Mouse (Mus musculus): ENCODE results near the gene Lrrc72. TPM values are rescaled to one million over a fixed set of nuclear protein-coding genes. Genes with fewer than 3 reads are reported as not detected.

Lrrc72 gene
- polyA plus RNA-seq, 1 experiment from 2014 or later = not detected

DNA sequence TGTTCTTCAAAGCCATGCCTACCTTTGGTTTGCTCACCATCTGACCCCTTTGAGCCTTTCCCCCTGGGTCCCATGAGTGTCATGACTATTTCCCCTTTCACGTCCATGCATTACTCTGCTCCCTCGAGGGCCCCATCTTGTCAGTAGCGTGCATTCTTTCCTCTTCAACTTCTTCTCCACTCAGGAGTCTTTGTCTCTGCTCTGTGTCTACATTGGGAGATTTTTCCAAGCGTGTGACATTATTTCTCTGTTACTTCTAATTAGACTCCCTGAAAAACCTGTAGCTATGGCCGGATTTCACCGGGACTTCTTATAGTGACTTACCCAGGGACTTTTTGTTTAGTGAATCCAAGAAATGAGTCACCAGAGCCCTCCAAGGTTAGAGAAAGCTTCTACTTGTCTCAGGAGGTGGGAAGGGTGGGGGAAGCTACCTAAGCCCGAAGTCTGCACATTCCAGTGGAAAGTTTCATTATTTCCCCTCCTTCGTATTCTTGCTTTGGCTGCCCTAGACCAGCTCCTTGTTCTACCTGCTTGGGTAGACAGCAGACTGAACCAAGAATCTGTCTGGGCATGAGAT is 14.6 kb upstream of the Lrrc72 start:
- Histone ChIP-seq H3K27ac (replicated peaks) (no peak overlapping the region), H3K9ac (ENCODE audit: low read length) (no peak overlapping the region), H3K27me3 (ENCODE audit: control insufficient read depth, insufficient read depth, low read length) (no peaks in the 10 kb centered on the region), H3K9me3 (ENCODE audit: control insufficient read depth, low read length) (no peaks in the 10 kb centered on the region), H3K4me2 (replicated peaks; ENCODE audit: low read depth) (no peak overlapping the region), H3K36me3 (ENCODE audit: control insufficient read depth, insufficient read depth, low read length) (no peaks in the 10 kb centered on the region), H3K4me1 (replicated peaks; ENCODE audit: control insufficient read depth, insufficient read depth) (no peaks in the 10 kb centered on the region), H3K4me3 (ENCODE audit: low read depth, low read length) (no peak overlapping the region)
- ATAC-seq (ENCODE audit: low FRiP score, low TSS enrichment) (no peak), DNase-seq (ENCODE audit: low spot score) (no peak)
- TF ChIP-seq EP300 (optimal IDR thresholded peaks at IDR 0.05) (no peak), CTCF (IDR thresholded peaks at IDR 0.05; ENCODE audit: low read depth) (no peak)
- 73% methylated on average over 8 of the region's 8 CpGs for WGBS

- Histone ChIP-seq H3K4me2 (replicated peaks; ENCODE audit: low read depth) (no peak overlapping the region), H3K27me3 (ENCODE audit: control insufficient read depth, insufficient read depth, low read length) (no peaks in the 10 kb centered on the region), H3K4me3 (ENCODE audit: low read depth, low read length) (no peak overlapping the region), H3K4me1 (replicated peaks; ENCODE audit: control insufficient read depth, insufficient read depth) (no peaks in the 10 kb centered on the region), H3K27ac (replicated peaks) (no peak overlapping the region), H3K9ac (ENCODE audit: low read length) (no peak overlapping the region), H3K9me3 (ENCODE audit: control insufficient read depth, low read length) (no peaks in the 10 kb centered on the region), H3K36me3 (ENCODE audit: control insufficient read depth, insufficient read depth, low read length) (no peaks in the 10 kb centered on the region)
- no peak for DNase-seq (ENCODE audit: low spot score)
- ATAC-seq (ENCODE audit: low FRiP score, low TSS enrichment) = no peak
- no peak for TF ChIP-seq EP300 (optimal IDR thresholded peaks at IDR 0.05)
- no peak for TF ChIP-seq CTCF (IDR thresholded peaks at IDR 0.05; ENCODE audit: low read depth)
- WGBS = 36% methylated on average over 11 of the region's 11 CpGs
Observed at GRCm38 (mm10) chr12:36262116-36262721, 9.0 kb upstream of the Lrrc72 start.

DNA sequence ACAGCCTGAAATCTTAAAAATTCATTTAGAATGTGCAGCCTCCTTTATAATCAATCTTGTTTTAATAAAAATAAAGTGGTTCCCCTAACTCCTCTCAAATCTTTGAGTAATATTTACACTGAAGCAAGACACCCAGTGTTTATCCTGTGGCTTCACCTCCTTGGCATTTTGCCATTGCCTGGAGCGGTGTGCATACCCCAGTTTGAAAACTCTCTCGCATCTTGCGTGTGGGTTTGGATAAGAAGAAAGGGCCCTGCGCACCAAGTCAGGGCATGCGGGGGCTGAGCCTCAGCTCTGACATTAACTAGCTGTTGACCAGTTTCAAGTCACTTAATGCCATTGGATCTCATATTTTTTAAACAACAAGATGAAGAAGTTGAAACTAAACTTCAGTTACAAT is 2.2 kb upstream of the Lrrc72 start:
- Histone ChIP-seq H3K4me1 (replicated peaks; ENCODE audit: control insufficient read depth, insufficient read depth) (no peaks in the 10 kb centered on the region), H3K9ac (ENCODE audit: low read length) (no peak overlapping the region), H3K27me3 (ENCODE audit: control insufficient read depth, insufficient read depth, low read length) (no peaks in the 10 kb centered on the region), H3K9me3 (ENCODE audit: control insufficient read depth, low read length) (no peaks in the 10 kb centered on the region), H3K27ac (replicated peaks) (no peak overlapping the region), H3K4me3 (ENCODE audit: low read depth, low read length) (no peak overlapping the region), H3K4me2 (replicated peaks; ENCODE audit: low read depth) (no peak overlapping the region), H3K36me3 (ENCODE audit: control insufficient read depth, insufficient read depth, low read length) (no peaks in the 10 kb centered on the region)
- ATAC-seq (ENCODE audit: low FRiP score, low TSS enrichment) (no peak), DNase-seq (ENCODE audit: low spot score) (no peak)
- WGBS = 13% methylated on average over 5 of the region's 5 CpGs
- TF ChIP-seq EP300 (optimal IDR thresholded peaks at IDR 0.05) (no peak), CTCF (IDR thresholded peaks at IDR 0.05; ENCODE audit: low read depth) (no peak)

DNA sequence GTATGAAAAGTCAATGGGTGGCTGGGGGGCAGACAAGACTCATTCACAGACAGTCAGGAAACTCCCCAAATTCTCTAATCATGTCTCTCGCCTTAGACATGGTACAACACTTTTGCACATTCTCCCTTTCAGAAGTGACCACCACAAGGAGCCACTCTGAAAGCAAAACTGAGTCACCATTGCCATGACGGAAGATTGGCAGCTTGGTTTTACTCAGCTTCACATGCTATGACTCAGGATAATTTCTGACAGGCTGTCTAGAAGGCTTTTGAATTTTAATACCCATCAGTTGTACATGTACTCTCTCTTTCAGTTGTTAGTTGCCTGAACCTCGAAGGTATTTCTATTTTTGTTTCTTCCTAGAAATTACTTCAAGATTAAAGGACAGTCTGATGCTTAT is 12.0 kb downstream of the Lrrc72 start:
- Histone ChIP-seq H3K9ac (ENCODE audit: low read length) (no peak overlapping the region), H3K4me1 (replicated peaks; ENCODE audit: control insufficient read depth, insufficient read depth) (no peaks in the 10 kb centered on the region), H3K36me3 (ENCODE audit: control insufficient read depth, insufficient read depth, low read length) (no peaks in the 10 kb centered on the region), H3K9me3 (ENCODE audit: control insufficient read depth, low read length) (no peaks in the 10 kb centered on the region), H3K4me2 (replicated peaks; ENCODE audit: low read depth) (no peak overlapping the region), H3K27ac (replicated peaks) (no peak overlapping the region), H3K27me3 (ENCODE audit: control insufficient read depth, insufficient read depth, low read length) (no peaks in the 10 kb centered on the region), H3K4me3 (ENCODE audit: low read depth, low read length) (no peak overlapping the region)
- 80% methylated on average over 3 of the region's 3 CpGs for WGBS
- DNase-seq (ENCODE audit: low spot score) (no peak), ATAC-seq (ENCODE audit: low FRiP score, low TSS enrichment) (no peak)
- TF ChIP-seq CTCF (IDR thresholded peaks at IDR 0.05; ENCODE audit: low read depth) = no peak
- no peak for TF ChIP-seq EP300 (optimal IDR thresholded peaks at IDR 0.05)

- DNase-seq (ENCODE audit: low spot score) = no peak
- 80% methylated on average over 2 of the region's 2 CpGs for WGBS
- no peaks in the 10 kb centered on the region for H3K27me3 ChIP-seq (ENCODE audit: control insufficient read depth, insufficient read depth, low read length)
- no peak for TF ChIP-seq EP300 (optimal IDR thresholded peaks at IDR 0.05)
- no peak overlapping the region for H3K27ac ChIP-seq (replicated peaks)
- no peak overlapping the region for H3K4me3 ChIP-seq (ENCODE audit: low read depth, low read length)
- no peaks in the 10 kb centered on the region for H3K36me3 ChIP-seq (ENCODE audit: control insufficient read depth, insufficient read depth, low read length)
- no peak overlapping the region for H3K4me2 ChIP-seq (replicated peaks; ENCODE audit: low read depth)
- no peak overlapping the region for H3K9ac ChIP-seq (ENCODE audit: low read length)
- ATAC-seq (ENCODE audit: low FRiP score, low TSS enrichment) = no peak
- H3K4me1 ChIP-seq (replicated peaks; ENCODE audit: control insufficient read depth, insufficient read depth) = no peaks in the 10 kb centered on the region
- no peaks in the 10 kb centered on the region for H3K9me3 ChIP-seq (ENCODE audit: control insufficient read depth, low read length)
Observed at GRCm38 (mm10) chr12:36231386-36231785, 21.8 kb downstream of the Lrrc72 start.

- no peak for DNase-seq (ENCODE audit: low spot score)
- H3K9ac ChIP-seq (ENCODE audit: low read length) = no peak overlapping the region
- no peak for ATAC-seq (ENCODE audit: low FRiP score, low TSS enrichment)
- H3K27ac ChIP-seq (replicated peaks) = no peak overlapping the region
- H3K9me3 ChIP-seq (ENCODE audit: control insufficient read depth, low read length) = no peaks in the 10 kb centered on the region
- no peak overlapping the region for H3K4me2 ChIP-seq (replicated peaks; ENCODE audit: low read depth)
- no peak overlapping the region for H3K4me3 ChIP-seq (ENCODE audit: low read depth, low read length)
- H3K27me3 ChIP-seq (ENCODE audit: control insufficient read depth, insufficient read depth, low read length) = no peaks in the 10 kb centered on the region
- no peak for TF ChIP-seq CTCF (IDR thresholded peaks at IDR 0.05; ENCODE audit: low read depth)
- no peak for TF ChIP-seq EP300 (optimal IDR thresholded peaks at IDR 0.05)
- H3K36me3 ChIP-seq (ENCODE audit: control insufficient read depth, insufficient read depth, low read length) = no peaks in the 10 kb centered on the region
- H3K4me1 ChIP-seq (replicated peaks; ENCODE audit: control insufficient read depth, insufficient read depth) = no peaks in the 10 kb centered on the region
- WGBS = 62% methylated on average over 4 of the region's 4 CpGs
Observed at GRCm38 (mm10) chr12:36224392-36224791, 28.8 kb downstream of the Lrrc72 start.

Data from stomach, postnatal 0 days (tissue).